21 mouse cellular contexts compared by ENCODE assay signal in genomic region chr5:65221037-65221436, GRCm38 (mm10).
"Had no signal": no experiment of that assay in that cellular context is flagged by ENCODE, and none has a peak within 500 bp of the region (broad histone marks: within the 10 kb centered on the region; RNA-seq: fewer than 3 reads in every experiment).

No protein-coding gene starts in this region.

- H3K4me3 ChIP-seq: kidney, embryonic 15.5 days; limb, embryonic 12.5 days; limb, embryonic 15.5 days; midbrain, embryonic 12.5 days; midbrain, embryonic 15.5 days; neural tube, embryonic 12.5 days; neural tube, embryonic 15.5 days; stomach, embryonic 15.5 days had no signal

- H3K9me3 ChIP-seq: kidney, embryonic 15.5 days; limb, embryonic 12.5 days; limb, embryonic 15.5 days; midbrain, embryonic 12.5 days; midbrain, embryonic 15.5 days; neural tube, embryonic 12.5 days; neural tube, embryonic 15.5 days; stomach, embryonic 15.5 days had no signal

- H3K4me1 ChIP-seq: kidney, embryonic 15.5 days; limb, embryonic 12.5 days; limb, embryonic 15.5 days; midbrain, embryonic 12.5 days; midbrain, embryonic 15.5 days; neural tube, embryonic 12.5 days; neural tube, embryonic 15.5 days; stomach, embryonic 15.5 days had no signal

- DNase-seq: kidney, adult 11 months; kidney, adult 8-10 months; kidney, postnatal 10 days; kidney, postnatal 4 days; left cerebral cortex, postnatal 4 days; liver, postnatal 0 days; right cerebral cortex, adult 18-20 months; right cerebral cortex, postnatal 14 days; right cerebral cortex, postnatal 4 days; thymus, adult 18-20 months; thymus, postnatal 36 days had no signal

- H3K27me3 ChIP-seq: kidney, embryonic 15.5 days; limb, embryonic 12.5 days; limb, embryonic 15.5 days; midbrain, embryonic 12.5 days; midbrain, embryonic 15.5 days; neural tube, embryonic 12.5 days; neural tube, embryonic 15.5 days; stomach, embryonic 15.5 days had no signal

- H3K9ac ChIP-seq: kidney, embryonic 15.5 days; limb, embryonic 12.5 days; limb, embryonic 15.5 days; liver, embryonic 14.5 days; liver, postnatal 0 days; midbrain, embryonic 12.5 days; midbrain, embryonic 15.5 days; neural tube, embryonic 12.5 days; neural tube, embryonic 15.5 days; stomach, embryonic 15.5 days had no signal

- H3K36me3 ChIP-seq: stomach, embryonic 15.5 days had no signal

- ATAC-seq: liver, postnatal 0 days; midbrain, embryonic 15.5 days had no signal

- H3K27ac ChIP-seq: kidney, embryonic 15.5 days; limb, embryonic 12.5 days; limb, embryonic 15.5 days; liver, embryonic 14.5 days; midbrain, embryonic 12.5 days; midbrain, embryonic 15.5 days; neural tube, embryonic 12.5 days; neural tube, embryonic 15.5 days; stomach, embryonic 15.5 days had no signal

- H3K4me2 ChIP-seq: kidney, embryonic 15.5 days; limb, embryonic 12.5 days; limb, embryonic 15.5 days; liver, embryonic 11.5 days; midbrain, embryonic 12.5 days; midbrain, embryonic 15.5 days; neural tube, embryonic 12.5 days; neural tube, embryonic 15.5 days; stomach, embryonic 15.5 days had no signal
